Mouse (Mus musculus): ENCODE results near the gene Gad1. TPM values are rescaled to one million over a fixed set of nuclear protein-coding genes. Genes with fewer than 3 reads are reported as not detected.
A peak's percentile ranks its signal among the peaks of the same experiment; 100 is the strongest.
"Not testable (repeated sequence)": the region's sequence is repeated elsewhere in the genome, so short reads cannot be mapped to it uniquely, and the experiment has no call there.

The Gad1 gene
- polyA plus RNA-seq (2014; fragmentation: Nextera tagmentation; extraction: Ambion mirVana) = 0.18 TPM in 1 of 2 replicates, not detected in the other

DNA sequence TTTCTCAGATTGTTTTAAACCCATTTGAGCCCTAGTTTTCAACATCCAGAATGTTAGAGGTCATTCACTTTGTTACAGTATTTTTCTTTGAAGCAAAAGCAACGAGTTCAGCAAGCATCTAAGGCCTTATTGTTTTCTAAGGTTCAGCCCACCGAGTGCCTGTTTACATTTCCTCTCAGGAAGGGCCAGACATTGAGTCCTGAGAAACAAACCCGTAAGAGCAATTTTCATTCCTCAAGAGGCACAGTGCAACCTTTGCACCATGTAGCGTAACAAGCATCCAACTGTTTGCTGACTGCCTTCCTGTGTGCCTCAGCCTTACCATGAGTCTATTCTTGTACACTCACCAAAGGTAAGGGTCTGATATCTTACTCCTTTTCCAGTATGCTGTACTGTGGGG lies at the start of gene Gad1:
Gad1 (plus strand) TSS at position 301 of the 400 bp plus-strand sequence.
- H3K4me1 ChIP-seq (ENCODE audit: control insufficient read depth, insufficient read depth, low read length) = no peaks in the 10 kb centered on the region
- 0 out of 2 replicates have a peak, but pooled peaks cover 3% of the 10 kb centered on the region for H3K27me3 ChIP-seq (ENCODE audit: control insufficient read depth, insufficient read depth, low read length)
- H3K36me3 ChIP-seq (ENCODE audit: control insufficient read depth, insufficient read depth, low read length) = no peaks in the 10 kb centered on the region
- H3K27ac ChIP-seq (ENCODE audit: low read depth, low read length) = no peak within 1 kb of the TSS
- no peaks in the 10 kb centered on the region for H3K9me3 ChIP-seq (ENCODE audit: control insufficient read depth, low read length)
- no peak for ATAC-seq (ENCODE audit: low FRiP score, low TSS enrichment)
- H3K4me2 ChIP-seq (replicated peaks; ENCODE audit: low read depth, low read length) = no peak within 1 kb of the TSS
- H3K9ac ChIP-seq (ENCODE audit: low read depth, low read length) = no peak within 1 kb of the TSS
- WGBS = 56% methylated on average over 4 of the region's 4 CpGs
- no peak within 1 kb of the TSS for H3K4me3 ChIP-seq (ENCODE audit: low read length)

DNA sequence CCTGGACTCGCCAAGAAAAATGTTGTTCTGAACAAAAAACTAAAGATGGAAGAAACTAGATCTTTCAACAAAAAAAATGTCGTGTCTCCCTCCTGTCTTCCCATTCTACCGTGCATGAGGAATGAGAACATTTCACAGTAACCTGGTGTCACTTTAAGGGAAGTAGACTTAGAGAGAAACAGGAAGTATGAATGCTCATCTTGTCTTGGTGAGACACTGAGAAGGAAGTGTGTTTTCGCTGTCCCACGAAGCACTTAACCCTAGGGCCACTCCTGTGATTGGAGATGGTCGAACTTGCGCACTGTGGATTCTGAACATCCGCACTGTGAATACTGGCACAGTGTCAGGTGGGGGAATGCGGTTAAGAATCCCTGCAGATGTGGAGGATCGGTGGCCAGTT lies 49.4 kb upstream of the Gad1 start:
- Histone ChIP-seq H3K27me3 (ENCODE audit: control insufficient read depth, insufficient read depth, low read length) (no peaks in the 10 kb centered on the region), H3K9ac (ENCODE audit: low read depth, low read length) (no peak overlapping the region), H3K4me2 (replicated peaks; ENCODE audit: low read depth, low read length) (no peak overlapping the region), H3K36me3 (ENCODE audit: control insufficient read depth, insufficient read depth, low read length) (no peaks in the 10 kb centered on the region), H3K4me1 (ENCODE audit: control insufficient read depth, insufficient read depth, low read length) (peaks cover 6% of the 10 kb centered on the region; the same call in 1 of the 2 replicates), H3K9me3 (ENCODE audit: control insufficient read depth, low read length) (no peaks in the 10 kb centered on the region), H3K27ac (ENCODE audit: low read depth, low read length) (no peak overlapping the region), H3K4me3 (ENCODE audit: low read length) (no peak overlapping the region)
- WGBS = 83% methylated on average over 10 of the region's 10 CpGs
- no peak for ATAC-seq (ENCODE audit: low FRiP score, low TSS enrichment)

- no peak for ATAC-seq (ENCODE audit: low FRiP score, low TSS enrichment)
- WGBS = 10% methylated on average over 1 of the region's 1 CpGs
- H3K9ac ChIP-seq (ENCODE audit: low read depth, low read length) = no peak overlapping the region
- no peaks in the 10 kb centered on the region for H3K36me3 ChIP-seq (ENCODE audit: control insufficient read depth, insufficient read depth, low read length)
- no peaks in the 10 kb centered on the region for H3K27me3 ChIP-seq (ENCODE audit: control insufficient read depth, insufficient read depth, low read length)
- H3K4me3 ChIP-seq (ENCODE audit: low read length) = no peak overlapping the region
- H3K4me2 ChIP-seq (replicated peaks; ENCODE audit: low read depth, low read length) = no peak overlapping the region
- no peaks in the 10 kb centered on the region for H3K9me3 ChIP-seq (ENCODE audit: control insufficient read depth, low read length)
- peaks cover 6% of the 10 kb centered on the region; the same call in 1 of the 2 replicates for H3K4me1 ChIP-seq (ENCODE audit: control insufficient read depth, insufficient read depth, low read length)
- H3K27ac ChIP-seq (ENCODE audit: low read depth, low read length) = no peak overlapping the region
Measured at GRCm38 (mm10) chr2:70505229-70505628, 47.6 kb upstream of the Gad1 start.

DNA sequence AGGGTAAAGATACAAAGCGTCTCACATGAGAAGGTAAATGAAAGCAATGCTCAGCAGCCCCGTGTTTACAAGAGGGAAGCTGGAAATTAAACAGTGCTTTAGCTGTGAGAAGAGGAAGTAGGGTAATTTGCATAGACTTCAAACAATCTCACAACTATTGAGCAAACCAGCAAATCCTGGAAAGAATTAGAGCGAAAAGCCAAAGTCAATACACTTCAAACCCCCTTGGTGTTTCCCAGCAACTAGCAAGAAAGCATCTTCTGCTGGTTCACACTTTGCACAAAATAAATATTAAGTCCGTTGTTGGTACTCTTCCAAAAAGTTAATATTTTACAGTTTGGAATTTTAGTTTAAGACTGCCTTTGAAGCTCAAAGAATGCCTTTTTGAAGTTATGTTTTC lies 47.0 kb upstream of the Gad1 start:
- ATAC-seq (ENCODE audit: low FRiP score, low TSS enrichment) = no peak
- Histone ChIP-seq H3K4me1 (ENCODE audit: control insufficient read depth, insufficient read depth, low read length) (peaks cover 6% of the 10 kb centered on the region; the same call in 1 of the 2 replicates), H3K27me3 (ENCODE audit: control insufficient read depth, insufficient read depth, low read length) (no peaks in the 10 kb centered on the region), H3K4me3 (ENCODE audit: low read length) (no peak overlapping the region), H3K36me3 (ENCODE audit: control insufficient read depth, insufficient read depth, low read length) (no peaks in the 10 kb centered on the region), H3K4me2 (replicated peaks; ENCODE audit: low read depth, low read length) (no peak overlapping the region), H3K9ac (ENCODE audit: low read depth, low read length) (no peak overlapping the region), H3K27ac (ENCODE audit: low read depth, low read length) (no peak overlapping the region), H3K9me3 (ENCODE audit: control insufficient read depth, low read length) (no peaks in the 10 kb centered on the region)
- 26% methylated on average over 4 of the region's 4 CpGs for WGBS

DNA sequence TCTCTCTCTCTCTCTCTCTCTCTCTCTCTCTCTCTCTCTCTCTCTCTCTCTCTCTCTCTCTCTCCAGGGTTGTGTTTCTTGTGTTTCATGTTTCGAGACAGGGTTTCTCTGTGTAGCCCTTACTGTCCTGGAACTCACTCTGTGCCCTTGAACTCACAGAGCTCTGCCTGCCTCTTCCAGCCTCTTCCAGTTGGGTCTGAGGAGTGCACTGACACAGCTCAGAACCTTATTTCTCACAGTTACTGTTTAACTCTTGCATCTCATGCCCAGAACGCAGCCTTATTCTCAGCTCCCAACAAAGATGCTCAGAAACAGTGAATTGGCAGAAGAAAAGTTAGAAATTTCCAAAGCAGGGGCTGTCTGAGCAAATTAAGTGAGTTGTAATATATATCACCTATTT lies 46.5 kb upstream of the Gad1 start:
- ATAC-seq (ENCODE audit: low FRiP score, low TSS enrichment) = no peak

DNA sequence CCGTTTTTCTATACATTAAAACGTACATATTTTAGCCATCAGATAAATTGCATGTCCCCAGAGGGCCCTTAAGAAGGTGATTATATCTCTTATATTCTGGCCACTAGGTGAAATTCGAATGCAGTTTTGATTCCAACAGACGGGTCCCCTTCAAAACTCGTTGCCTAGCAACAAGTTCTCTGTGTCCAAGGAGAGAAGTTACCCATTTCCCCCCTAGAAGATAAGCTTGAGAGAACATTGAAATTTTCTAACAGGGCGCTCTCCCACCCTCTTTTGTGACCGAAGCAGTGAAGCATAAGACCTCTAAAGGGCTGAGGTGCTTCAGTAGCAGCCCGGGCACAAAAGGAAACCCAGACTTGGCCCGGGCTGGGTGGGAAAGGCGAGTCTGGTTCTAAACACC lies 44.4 kb upstream of the Gad1 start, which contains the start of gene Erich2:
Erich2 (plus strand) TSS at position 324 of the 400 bp plus-strand sequence.
- Histone ChIP-seq H3K36me3 (ENCODE audit: control insufficient read depth, insufficient read depth, low read length) (no peaks in the 10 kb centered on the region), H3K4me3 (ENCODE audit: low read length) (peak within 1 kb of the TSS; percentile 59), H3K27me3 (ENCODE audit: control insufficient read depth, insufficient read depth, low read length) (no peaks in the 10 kb centered on the region), H3K27ac (ENCODE audit: low read depth, low read length) (no peak within 1 kb of the TSS), H3K9ac (ENCODE audit: low read depth, low read length) (peak within 1 kb of the TSS; percentile 55), H3K4me2 (replicated peaks; ENCODE audit: low read depth, low read length) (peak within 1 kb of the TSS; percentile 79), H3K9me3 (ENCODE audit: control insufficient read depth, low read length) (no peaks in the 10 kb centered on the region), H3K4me1 (ENCODE audit: control insufficient read depth, insufficient read depth, low read length) (peaks cover 6% of the 10 kb centered on the region; the same call in 1 of the 2 replicates)
- ATAC-seq (ENCODE audit: low FRiP score, low TSS enrichment) = 0 out of 2 replicates have a peak, but pooled peaks have one; percentile 10
- WGBS = 10% methylated on average over 10 of the region's 10 CpGs

More for the DNA sequence above, 46.5 kb upstream of the Gad1 start:
- H3K36me3 ChIP-seq (ENCODE audit: control insufficient read depth, insufficient read depth, low read length) = no peaks in the 10 kb centered on the region
- WGBS = 48% methylated on average over 2 of the region's 2 CpGs
- no peaks in the 10 kb centered on the region for H3K27me3 ChIP-seq (ENCODE audit: control insufficient read depth, insufficient read depth, low read length)
- no peak overlapping the region for H3K27ac ChIP-seq (ENCODE audit: low read depth, low read length)
- H3K4me2 ChIP-seq (replicated peaks; ENCODE audit: low read depth, low read length) = no peak overlapping the region
- H3K4me3 ChIP-seq (ENCODE audit: low read length) = no peak overlapping the region
- no peaks in the 10 kb centered on the region for H3K9me3 ChIP-seq (ENCODE audit: control insufficient read depth, low read length)
- H3K9ac ChIP-seq (ENCODE audit: low read depth, low read length) = no peak overlapping the region
- H3K4me1 ChIP-seq (ENCODE audit: control insufficient read depth, insufficient read depth, low read length) = peaks cover 6% of the 10 kb centered on the region; the same call in 1 of the 2 replicates

DNA sequence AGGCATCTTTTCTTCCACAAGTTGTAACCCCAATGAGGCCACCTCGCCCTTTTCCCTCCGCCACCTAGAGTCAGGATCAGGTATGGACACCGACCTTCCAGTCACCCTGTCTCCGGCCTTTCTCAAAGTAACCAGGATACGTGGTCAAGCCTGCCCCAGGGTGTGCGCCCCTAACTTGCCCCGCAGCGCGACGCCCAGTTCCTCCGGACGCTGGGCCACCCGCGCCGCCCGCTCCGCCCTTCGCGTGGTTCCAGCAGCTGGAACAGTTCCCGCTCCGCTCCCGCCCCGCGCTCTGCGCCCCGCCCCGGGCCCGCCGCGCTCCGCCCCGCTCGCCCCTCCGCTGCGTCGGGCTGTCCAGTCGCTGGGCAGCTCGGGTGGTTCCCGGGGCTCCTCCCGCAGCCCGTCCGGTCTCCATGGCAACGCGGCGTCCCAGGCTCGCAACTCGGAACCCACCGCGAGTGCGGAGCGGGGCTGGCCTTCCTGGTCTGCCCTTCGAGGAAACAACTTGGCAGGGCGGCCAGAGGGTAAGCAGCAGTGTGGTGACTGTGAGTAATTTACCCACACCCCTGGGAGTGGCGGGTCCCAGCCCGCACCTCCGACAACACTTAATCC lies 43.7 kb upstream of the Gad1 start:
- Histone ChIP-seq H3K27ac (ENCODE audit: low read depth, low read length) (no peak overlapping the region), H3K4me1 (ENCODE audit: control insufficient read depth, insufficient read depth, low read length) (peaks cover 6% of the 10 kb centered on the region; the same call in 1 of the 2 replicates), H3K9me3 (ENCODE audit: control insufficient read depth, low read length) (no peaks in the 10 kb centered on the region), H3K9ac (ENCODE audit: low read depth, low read length) (peak overlapping the region; percentile 55), H3K27me3 (ENCODE audit: control insufficient read depth, insufficient read depth, low read length) (no peaks in the 10 kb centered on the region), H3K4me2 (replicated peaks; ENCODE audit: low read depth, low read length) (peak overlapping the region; percentile 79), H3K36me3 (ENCODE audit: control insufficient read depth, insufficient read depth, low read length) (no peaks in the 10 kb centered on the region), H3K4me3 (ENCODE audit: low read length) (peak overlapping the region; percentile 59)
- ATAC-seq (ENCODE audit: low FRiP score, low TSS enrichment) = peak; percentile 99
- under 1% methylated on average over 56 of the region's 56 CpGs for WGBS

- ATAC-seq (ENCODE audit: low FRiP score, low TSS enrichment); H3K4me3 ChIP-seq (ENCODE audit: low read length); H3K4me2 ChIP-seq (replicated peaks; ENCODE audit: low read depth, low read length); H3K4me1 ChIP-seq (ENCODE audit: control insufficient read depth, insufficient read depth, low read length); H3K9ac ChIP-seq (ENCODE audit: low read depth, low read length); H3K36me3 ChIP-seq (ENCODE audit: control insufficient read depth, insufficient read depth, low read length); H3K9me3 ChIP-seq (ENCODE audit: control insufficient read depth, low read length); H3K27me3 ChIP-seq (ENCODE audit: control insufficient read depth, insufficient read depth, low read length); H3K27ac ChIP-seq (ENCODE audit: low read depth, low read length): not testable (repeated sequence)
- 47% methylated on average over 7 of the region's 7 CpGs for WGBS
Measured at GRCm38 (mm10) chr2:70538283-70538682, 14.6 kb upstream of the Gad1 start.

GRCm38 (mm10) chr2:70550671-70551070 lies 2.2 kb upstream of the Gad1 start:
- Histone ChIP-seq H3K4me2 (replicated peaks; ENCODE audit: low read depth, low read length) (no peak overlapping the region), H3K4me1 (ENCODE audit: control insufficient read depth, insufficient read depth, low read length) (no peaks in the 10 kb centered on the region), H3K27ac (ENCODE audit: low read depth, low read length) (no peak overlapping the region), H3K9me3 (ENCODE audit: control insufficient read depth, low read length) (no peaks in the 10 kb centered on the region), H3K4me3 (ENCODE audit: low read length) (no peak overlapping the region), H3K36me3 (ENCODE audit: control insufficient read depth, insufficient read depth, low read length) (no peaks in the 10 kb centered on the region), H3K9ac (ENCODE audit: low read depth, low read length) (no peak overlapping the region), H3K27me3 (ENCODE audit: control insufficient read depth, insufficient read depth, low read length) (no peaks in the 10 kb centered on the region)
- no peak for ATAC-seq (ENCODE audit: low FRiP score, low TSS enrichment)
- WGBS = 67% methylated on average over 6 of the region's 6 CpGs

Data from kidney, embryonic 14.5 days (tissue).